Mouse (Mus musculus) ES-E14 (cell line): ENCODE data around the gene Gm765. TPM values are rescaled to one million over a fixed set of nuclear protein-coding genes. Genes with fewer than 3 reads are reported as not detected.

Source experiments
- DNase-seq: peaks from one replicate; pipeline ENCODE4 v3.0.0-alpha.2; 2013; ENCODE audit warnings: low read depth, low spot score
- H3K27ac ChIP-seq: 2 replicates; pipeline ENCODE4 v1.5.1; 2012; ENCODE audit warnings: low read depth, mild to moderate bottlenecking, low read length, moderate library complexity, mixed read lengths; ENCODE audit not compliant: poor library complexity, insufficient read depth, severe bottlenecking
- H3K36me3 ChIP-seq: 2 replicates; pipeline ENCODE4 v1.6.1; 2012; ENCODE audit warnings: mild to moderate bottlenecking, low read length, moderate library complexity, mixed read lengths; ENCODE audit not compliant: control insufficient read depth, poor library complexity, insufficient read depth, severe bottlenecking
- H3K4me1 ChIP-seq, 2 experiments: fragments of 150-350 bp in 1 of 2; sonication (generic) in 1 of 2; 2 replicates each; pipeline ENCODE4 v1.6.1; 2012; ENCODE audit warnings: low read length in 2 of 2, mild to moderate bottlenecking in 1 of 2, mixed read lengths in 1 of 2; ENCODE audit not compliant: control insufficient read depth in 2 of 2, insufficient read depth in 2 of 2, poor library complexity in 1 of 2
- H3K4me3 ChIP-seq, 2 experiments: fragments of 150-350 bp in 1 of 2; sonication (generic) in 1 of 2; 2 replicates each; pipeline ENCODE4 v1.5.1; 2012; ENCODE audit warnings: low read length in 2 of 2, low read depth in 1 of 2, mild to moderate bottlenecking in 1 of 2, mixed read lengths in 1 of 2; ENCODE audit not compliant: insufficient read depth in 1 of 2, poor library complexity in 1 of 2, severe bottlenecking in 1 of 2
- H3K9ac ChIP-seq: 2 replicates; pipeline ENCODE4 v1.6.1; 2012; ENCODE audit warnings: low read depth, mild to moderate bottlenecking, low read length, mixed read lengths; ENCODE audit not compliant: poor library complexity, insufficient read depth, severe bottlenecking
- H3K9me3 ChIP-seq: fragments of 150-350 bp; sonication (generic); 2 replicates; pipeline ENCODE4 v1.6.1; 2012; ENCODE audit warnings: low read depth, mild to moderate bottlenecking, low read length; ENCODE audit not compliant: control insufficient read depth, insufficient read depth
- CHD2 ChIP-seq: IDR thresholded peaks from 2 replicates; pipeline ENCODE4 v1.6.1; 2014; ENCODE audit warnings: mild to moderate bottlenecking, low read depth, low read length, inconsistent platforms
- HCFC1 ChIP-seq: IDR thresholded peaks from 2 replicates; pipeline ENCODE4 v1.6.1; 2012; ENCODE audit warnings: low read length, inconsistent platforms, borderline replicate concordance; ENCODE audit not compliant: insufficient read depth
- MAFK ChIP-seq: IDR thresholded peaks from 2 replicates; pipeline ENCODE4 v1.6.1; 2014; ENCODE audit warnings: mild to moderate bottlenecking, low read depth, low read length, inconsistent platforms; ENCODE audit not compliant: insufficient read depth
- ZC3H11A ChIP-seq: IDR thresholded peaks from 2 replicates; pipeline ENCODE4 v1.6.1; 2012; ENCODE audit warnings: low read depth, mild to moderate bottlenecking, inconsistent platforms, low read length, borderline replicate concordance
- ZNF384 ChIP-seq: IDR thresholded peaks from 2 replicates; pipeline ENCODE4 v1.6.1; 2012; ENCODE audit warnings: low read depth, low read length, inconsistent platforms
- in situ Hi-C, 2 experiments: fragments of 600-800 bp; cut with MboI; formaldehyde crosslinking; loops; one replicate each; pipeline ENCODE4 v1.15.1; 2025; ENCODE audit warnings: low sequenced_read_pairs in 2 of 2, inconsistent platforms in 1 of 2; ENCODE audit not compliant: unreplicated experiment in 2 of 2
- total RNA-seq: library from RNA; depleted of rRNA; stranded (reverse); fragments of 300-350 nt; gene quantifications from 2 replicates; pipeline ENCODE4 v1.2.3, GENCODE M21; 2012; rRNA removed

Gm765 gene
- not detected in 2 replicates for total RNA-seq

GRCm38 (mm10) chr6:98342654-98343053 lies at the start of gene Gm765:
Gene Gm765, minus strand, starts transcription at chr6:98342754.
- H3K27ac ChIP-seq = no peak within 1 kb of the TSS
- H3K36me3 ChIP-seq = no peaks in the 10 kb centered on the region
- TF ChIP-seq MAFK (no peak), CHD2 (no peak), ZC3H11A (no peak)
- H3K9ac ChIP-seq = no peak within 1 kb of the TSS
- H3K4me1 ChIP-seq = no peaks in the 10 kb centered on the region
- in situ Hi-C loops = no loop called here
- no peak within 1 kb of the TSS for H3K4me3 ChIP-seq
- no peak for DNase-seq
- H3K9me3 ChIP-seq = no peaks in the 10 kb centered on the region

GRCm38 (mm10) chr6:98385487-98385886 lies 42.9 kb upstream of the Gm765 start:
- no peak for TF ChIP-seq CHD2
- TF ChIP-seq ZNF384 = no peak
- TF ChIP-seq MAFK = no peak
- no peak for TF ChIP-seq HCFC1
- no peak for TF ChIP-seq ZC3H11A
- Histone ChIP-seq H3K4me3 (no peak overlapping the region), H3K9ac (no peak overlapping the region), H3K4me1 (no peaks in the 10 kb centered on the region), H3K27ac (no peak overlapping the region), H3K36me3 (no peaks in the 10 kb centered on the region), H3K9me3 (no peaks in the 10 kb centered on the region)
- no peak for DNase-seq
- in situ Hi-C loops = no loop called here

- in situ Hi-C loops = no loop called here
- no peak overlapping the region for H3K27ac ChIP-seq
- H3K36me3 ChIP-seq = no peaks in the 10 kb centered on the region
- DNase-seq = no peak
- TF ChIP-seq ZNF384 = no peak
- no peak for TF ChIP-seq MAFK
- no peak for TF ChIP-seq CHD2
- no peak for TF ChIP-seq HCFC1
- no peak for TF ChIP-seq ZC3H11A
- no peak overlapping the region for H3K9ac ChIP-seq
- no peak overlapping the region for H3K4me3 ChIP-seq
- no peaks in the 10 kb centered on the region for H3K4me1 ChIP-seq
- H3K9me3 ChIP-seq = no peaks in the 10 kb centered on the region
These were observed 41.9 kb upstream of the Gm765 start for GRCm38 (mm10) chr6:98384431-98384830.

GRCm38 (mm10) chr6:98383411-98383810 lies 40.9 kb upstream of the Gm765 start:
- Histone ChIP-seq H3K4me1 (no peaks in the 10 kb centered on the region), H3K9ac (no peak overlapping the region), H3K9me3 (no peaks in the 10 kb centered on the region), H3K4me3 (no peak overlapping the region), H3K36me3 (no peaks in the 10 kb centered on the region), H3K27ac (no peak overlapping the region)
- in situ Hi-C loops = no loop called here
- TF ChIP-seq ZC3H11A (no peak), CHD2 (no peak), ZNF384 (no peak), MAFK (no peak), HCFC1 (no peak)
- DNase-seq = peak; percentile 4

GRCm38 (mm10) chr6:98366199-98366598 lies 23.6 kb upstream of the Gm765 start:
- H3K9ac ChIP-seq = no peak overlapping the region
- DNase-seq = no peak
- H3K4me3 ChIP-seq = no peak overlapping the region
- H3K9me3 ChIP-seq = no peaks in the 10 kb centered on the region
- no peaks in the 10 kb centered on the region for H3K4me1 ChIP-seq
- no peak for TF ChIP-seq HCFC1
- no peak for TF ChIP-seq MAFK
- TF ChIP-seq CHD2 = no peak
- no peak for TF ChIP-seq ZNF384
- no peak for TF ChIP-seq ZC3H11A
- H3K36me3 ChIP-seq = no peaks in the 10 kb centered on the region
- in situ Hi-C loops = no loop called here
- no peak overlapping the region for H3K27ac ChIP-seq
